9 mouse cellular contexts compared by ENCODE assay signal in the genomic region with DNA sequence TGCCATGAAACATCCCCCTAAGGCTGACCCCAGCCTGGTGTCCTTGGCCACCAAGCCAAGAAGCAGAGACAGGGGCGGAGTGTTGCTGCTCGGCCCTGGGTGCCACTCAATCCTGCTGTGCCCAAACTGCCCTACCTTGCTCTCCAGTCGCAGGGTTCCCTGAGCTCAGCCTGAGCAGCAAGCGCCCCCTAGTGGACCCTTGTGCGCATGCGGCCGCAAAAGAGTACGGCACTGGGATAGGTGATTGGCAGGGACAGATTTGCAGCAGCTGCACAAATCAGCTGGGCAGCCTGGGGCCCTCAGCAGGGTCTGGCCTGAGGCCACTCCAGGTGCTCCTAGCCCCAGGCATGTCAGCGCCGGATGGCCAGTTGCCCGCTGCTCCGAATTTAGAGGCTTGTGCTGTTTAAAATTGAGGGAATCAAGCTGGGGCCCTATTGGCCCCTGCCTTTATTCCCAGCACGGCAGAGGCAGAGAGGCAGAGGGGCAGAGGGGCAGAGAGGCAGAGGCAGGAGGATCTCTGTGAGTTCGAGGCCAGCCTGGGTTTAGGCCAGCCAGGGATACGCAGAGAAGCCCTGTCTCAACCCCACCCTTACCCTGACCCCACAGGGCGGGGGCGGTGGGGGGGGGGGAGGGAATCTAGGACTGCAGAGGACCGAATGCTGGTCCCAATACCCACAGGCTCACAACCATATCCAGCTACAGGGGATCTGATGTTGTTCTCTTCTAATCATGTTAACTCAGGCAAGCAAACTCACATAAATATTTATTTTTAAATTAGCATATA. TPM values are rescaled to one million over a fixed set of nuclear protein-coding genes. Genes with fewer than 3 reads are reported as not detected.
A peak's percentile ranks its signal among the peaks of the same experiment; 100 is the strongest.
DNase-seq lines count a peak whose midpoint lies in the region; ATAC-seq and TF ChIP-seq lines count a peak whose summit lies in the region.
"Had no signal": no experiment of that assay in that cellular context is flagged by ENCODE, and none has a peak within 500 bp of the region (broad histone marks: within the 10 kb centered on the region; RNA-seq: fewer than 3 reads in every experiment).

No protein-coding gene starts in this region.

- no peak for TF ChIP-seq POLR2A in small intestine, adult 2 months (IDR thresholded peaks at IDR 0.05; ENCODE audit: low read depth, low read length)

- ATAC-seq in forebrain, embryonic 12.5 days (ENCODE audit: low FRiP score) = peak; percentile 65
- ATAC-seq in hindbrain, embryonic 14.5 days (ENCODE audit: low FRiP score) = peak; percentile 73; the same call in 1 of the 2 replicates
- peak; percentile 98 for ATAC-seq in megakaryocyte-erythroid progenitor cell, adult 5-6 weeks (replicated peaks; ENCODE audit: low FRiP score, low TSS enrichment, poor library complexity, severe bottlenecking)

- peak; percentile 90 for TF ChIP-seq CTCF in small intestine, adult 2 months (IDR thresholded peaks at IDR 0.05; ENCODE audit: extremely low read depth, insufficient read length, insufficient replicate concordance, low read depth, low read length)

- no peaks in the 10 kb centered on the region for H3K4me1 ChIP-seq in forebrain, embryonic 12.5 days
- no peaks in the 10 kb centered on the region for H3K4me1 ChIP-seq in hindbrain, embryonic 14.5 days (replicated peaks; ENCODE audit: control insufficient read depth, insufficient read depth, low read length)
- peaks cover 12% of the 10 kb centered on the region for H3K4me1 ChIP-seq in small intestine, adult 2 months (ENCODE audit: control insufficient read depth, insufficient read depth, insufficient read length, low read length)

- H3K9me3 ChIP-seq in forebrain, embryonic 12.5 days = no peaks in the 10 kb centered on the region
- no peaks in the 10 kb centered on the region for H3K9me3 ChIP-seq in hindbrain, embryonic 14.5 days (ENCODE audit: control insufficient read depth, low read length)

- no peak overlapping the region for H3K9ac ChIP-seq in forebrain, embryonic 12.5 days
- no peak overlapping the region for H3K9ac ChIP-seq in hindbrain, embryonic 14.5 days

- no peak overlapping the region for H3K4me2 ChIP-seq in forebrain, embryonic 12.5 days
- H3K4me2 ChIP-seq in hindbrain, embryonic 14.5 days (replicated peaks) = no peak overlapping the region

- H3K36me3 ChIP-seq in forebrain, embryonic 12.5 days (replicated peaks) = no peaks in the 10 kb centered on the region
- H3K36me3 ChIP-seq in hindbrain, embryonic 14.5 days (replicated peaks; ENCODE audit: control insufficient read depth, insufficient read depth) = no peaks in the 10 kb centered on the region
- H3K36me3 ChIP-seq in small intestine, adult 2 months (ENCODE audit: control insufficient read depth, insufficient read depth, low read length) = peaks cover 2% of the 10 kb centered on the region; the same call in 1 of the 2 replicates

- intact Hi-C loops in left cerebral cortex, postnatal 36 days (cut with DNase I) = loop anchor here (2.0 kb wide), 1 partner anchor 379 kb away; no protein-coding TSS in a partner anchor
- intact Hi-C loops in left cerebral cortex, postnatal 25 days (cut with DNase I) = loop anchor here (1.0 to 2.0 kb wide), 2 partner anchors 353 to 379 kb away; no protein-coding TSS in a partner anchor

- H3K27me3 ChIP-seq in forebrain, embryonic 12.5 days = peaks cover 83% of the 10 kb centered on the region
- H3K27me3 ChIP-seq in hindbrain, embryonic 14.5 days (ENCODE audit: control insufficient read depth, insufficient read depth, low read length) = peaks cover 69% of the 10 kb centered on the region
- no peaks in the 10 kb centered on the region for H3K27me3 ChIP-seq in small intestine, adult 2 months (ENCODE audit: control insufficient read depth, insufficient read depth, low read length)

- DNase-seq in left cerebral cortex, adult 11 months (ENCODE audit: low spot score) = peak; percentile 15
- no peak for DNase-seq in left cerebral cortex, postnatal 36 days (ENCODE audit: low spot score in 2 of 2)
- peak; percentile 48 for DNase-seq in c-Kit-positive CD71-positive TER-119-negative erythroid progenitor cells, embryonic 14.5 days (ENCODE audit: low read depth)
- DNase-seq in hindbrain, embryonic 14.5 days (ENCODE audit: low spot score) = peak; percentile 87
- peak; percentile 44 to 47 for DNase-seq in left cerebral cortex, postnatal 25 days (ENCODE audit: low spot score in 2 of 2)

- no peak overlapping the region for H3K27ac ChIP-seq in forebrain, embryonic 12.5 days
- no peak overlapping the region for H3K27ac ChIP-seq in hindbrain, embryonic 14.5 days
- peak overlapping the region; percentile 67 for H3K27ac ChIP-seq in small intestine, adult 2 months (ENCODE audit: insufficient read depth, low read depth, low read length)

- WGBS in forebrain, embryonic 12.5 days = 18% methylated on average over 18 of the region's 18 CpGs
- 17% methylated on average over 18 of the region's 18 CpGs for WGBS in hindbrain, embryonic 14.5 days
- WGBS in small intestine, adult 2 months = 11% methylated on average over 18 of the region's 18 CpGs

- H3K4me3 ChIP-seq in forebrain, embryonic 12.5 days (replicated peaks) = no peak overlapping the region
- no peak overlapping the region for H3K4me3 ChIP-seq in hindbrain, embryonic 14.5 days (replicated peaks; ENCODE audit: low read length)
- H3K4me3 ChIP-seq in small intestine, adult 2 months (ENCODE audit: low read depth, low read length) = peak overlapping the region; percentile 27

RNA-seq across cellular contexts. Expression of a gene that starts 13.8 kb away (rescaled TPM):
- not detected for total RNA-seq in left cerebral cortex, postnatal 36 days (2021)
- not detected in 2 replicates for polyA plus RNA-seq in forebrain, embryonic 12.5 days (2016; fragmentation: Nextera tagmentation; extraction: Ambion mirVana)
- polyA plus RNA-seq in hindbrain, embryonic 14.5 days (2014; fragmentation: Nextera tagmentation; extraction: Ambion mirVana) = not detected in 2 replicates
- not detected for total RNA-seq in left cerebral cortex, postnatal 25 days (2021)
- not detected in 2 replicates for total RNA-seq in megakaryocyte-erythroid progenitor cell, adult 5-6 weeks (2014; fragmentation: Nextera tagmentation)
- not detected in 2 replicates for total RNA-seq in megakaryocyte-erythroid progenitor cell, adult 5-6 weeks (2017)
- polyA plus RNA-seq in small intestine, adult 2 months (2012; rRNA removed) = 116 and 344 TPM in 2 replicates
- total RNA-seq: adrenal gland, postnatal 4 days had no signal

RNA-seq across cellular contexts. Expression of a gene that starts 23.6 kb away (rescaled TPM):
- not detected for total RNA-seq in left cerebral cortex, postnatal 36 days (2021)
- polyA plus RNA-seq in forebrain, embryonic 12.5 days (2016; fragmentation: Nextera tagmentation; extraction: Ambion mirVana) = not detected in 2 replicates
- polyA plus RNA-seq in hindbrain, embryonic 14.5 days (2014; fragmentation: Nextera tagmentation; extraction: Ambion mirVana) = not detected in 2 replicates
- total RNA-seq in left cerebral cortex, postnatal 25 days (2021) = not detected
- total RNA-seq in megakaryocyte-erythroid progenitor cell, adult 5-6 weeks (2014; fragmentation: Nextera tagmentation) = not detected in 2 replicates
- not detected in 2 replicates for total RNA-seq in megakaryocyte-erythroid progenitor cell, adult 5-6 weeks (2017)
- polyA plus RNA-seq in small intestine, adult 2 months (2012; rRNA removed) = 0.32 and 65.5 TPM in 2 replicates

RNA-seq across cellular contexts. Expression of a gene that starts 28.9 kb away (rescaled TPM):
- total RNA-seq in left cerebral cortex, postnatal 36 days (2021) = not detected
- polyA plus RNA-seq in forebrain, embryonic 12.5 days (2016; fragmentation: Nextera tagmentation; extraction: Ambion mirVana) = not detected in 2 replicates
- not detected in 2 replicates for polyA plus RNA-seq in hindbrain, embryonic 14.5 days (2014; fragmentation: Nextera tagmentation; extraction: Ambion mirVana)
- total RNA-seq in left cerebral cortex, postnatal 25 days (2021) = not detected
- total RNA-seq in megakaryocyte-erythroid progenitor cell, adult 5-6 weeks (2014; fragmentation: Nextera tagmentation) = not detected in 2 replicates
- total RNA-seq in megakaryocyte-erythroid progenitor cell, adult 5-6 weeks (2017) = not detected in 2 replicates
- polyA plus RNA-seq in small intestine, adult 2 months (2012; rRNA removed) = 3.1 and 4.7 TPM in 2 replicates

Comparison
In these comparisons a context has a peak if more than half of its experiments do, and no peak if none do; other contexts are left out.
1. DNase-seq: peak in left cerebral cortex, adult 11 months (single experiment), c-Kit-positive CD71-positive TER-119-negative erythroid progenitor cells, embryonic 14.5 days (single experiment), hindbrain, embryonic 14.5 days (single experiment) and left cerebral cortex, postnatal 25 days (2 of 2); none in left cerebral cortex, postnatal 36 days (0 of 2).
2. Peak in every context shown above with its lines, with median percentiles within 50 percentile points of each other: ATAC-seq.